Mouse (Mus musculus): ENCODE results near the gene Mvb12a. TPM values are rescaled to one million over a fixed set of nuclear protein-coding genes. Genes with fewer than 3 reads are reported as not detected.
"Not testable (repeated sequence)": the region's sequence is repeated elsewhere in the genome, so short reads cannot be mapped to it uniquely, and the experiment has no call there.

The Mvb12a gene
- polyA plus RNA-seq, 1 experiment from 2014 or later, result 126 TPM

- Histone ChIP-seq H3K4me1 (ENCODE audit: control insufficient read depth, insufficient read depth, low read length) (peaks cover 16% of the 10 kb centered on the region; the same call in 1 of the 2 replicates), H3K9me3 (ENCODE audit: control insufficient read depth, low read length) (no peaks in the 10 kb centered on the region), H3K27ac (ENCODE audit: low read length) (no peak overlapping the region), H3K4me2 (ENCODE audit: low read depth, low read length) (no peak overlapping the region), H3K9ac (ENCODE audit: low read depth, low read length) (no peak overlapping the region), H3K4me3 (ENCODE audit: low read length) (no peak overlapping the region), H3K27me3 (replicated peaks; ENCODE audit: control insufficient read depth, insufficient read depth, low read length) (peaks cover 29% of the 10 kb centered on the region), H3K36me3 (ENCODE audit: control insufficient read depth, insufficient read depth, low read length) (no peaks in the 10 kb centered on the region)
- 88% methylated on average over 4 of the region's 4 CpGs for WGBS
- ATAC-seq, result no peak
Observed at GRCm38 (mm10) chr8:71505326-71505725, 37.4 kb upstream of the Mvb12a start.

GRCm38 (mm10) chr8:71505979-71506378 lies 36.7 kb upstream of the Mvb12a start:
- H3K4me1 ChIP-seq (ENCODE audit: control insufficient read depth, insufficient read depth, low read length), result peaks cover 16% of the 10 kb centered on the region; the same call in 1 of the 2 replicates
- H3K36me3 ChIP-seq (ENCODE audit: control insufficient read depth, insufficient read depth, low read length), result no peaks in the 10 kb centered on the region
- 73% methylated on average over 4 of the region's 4 CpGs for WGBS
- H3K4me2 ChIP-seq (ENCODE audit: low read depth, low read length), result no peak overlapping the region
- no peak for ATAC-seq
- H3K27me3 ChIP-seq (replicated peaks; ENCODE audit: control insufficient read depth, insufficient read depth, low read length), result peaks cover 29% of the 10 kb centered on the region
- no peak overlapping the region for H3K4me3 ChIP-seq (ENCODE audit: low read length)
- H3K27ac ChIP-seq (ENCODE audit: low read length), result no peak overlapping the region
- H3K9ac ChIP-seq (ENCODE audit: low read depth, low read length), result no peak overlapping the region
- H3K9me3 ChIP-seq (ENCODE audit: control insufficient read depth, low read length), result no peaks in the 10 kb centered on the region

GRCm38 (mm10) chr8:71507589-71508104 lies 35.1 kb upstream of the Mvb12a start:
- Histone ChIP-seq H3K9ac (ENCODE audit: low read depth, low read length) (peak overlapping the region; percentile 57), H3K9me3 (ENCODE audit: control insufficient read depth, low read length) (no peaks in the 10 kb centered on the region), H3K27me3 (replicated peaks; ENCODE audit: control insufficient read depth, insufficient read depth, low read length) (peaks cover 29% of the 10 kb centered on the region), H3K4me3 (ENCODE audit: low read length) (peak overlapping the region; percentile 50), H3K27ac (ENCODE audit: low read length) (no peak overlapping the region), H3K4me1 (ENCODE audit: control insufficient read depth, insufficient read depth, low read length) (peaks cover 16% of the 10 kb centered on the region; the same call in 1 of the 2 replicates), H3K36me3 (ENCODE audit: control insufficient read depth, insufficient read depth, low read length) (no peaks in the 10 kb centered on the region), H3K4me2 (ENCODE audit: low read depth, low read length) (peak overlapping the region; percentile 87)
- ATAC-seq, result peak; percentile 83
- WGBS, result under 1% methylated on average over 61 of the region's 61 CpGs

- peaks cover 29% of the 10 kb centered on the region for H3K27me3 ChIP-seq (replicated peaks; ENCODE audit: control insufficient read depth, insufficient read depth, low read length)
- H3K4me2 ChIP-seq (ENCODE audit: low read depth, low read length), result no peak overlapping the region
- ATAC-seq, result no peak
- no peaks in the 10 kb centered on the region for H3K36me3 ChIP-seq (ENCODE audit: control insufficient read depth, insufficient read depth, low read length)
- peaks cover 16% of the 10 kb centered on the region; the same call in 1 of the 2 replicates for H3K4me1 ChIP-seq (ENCODE audit: control insufficient read depth, insufficient read depth, low read length)
- H3K9ac ChIP-seq (ENCODE audit: low read depth, low read length), result no peak overlapping the region
- H3K27ac ChIP-seq (ENCODE audit: low read length), result no peak overlapping the region
- no peaks in the 10 kb centered on the region for H3K9me3 ChIP-seq (ENCODE audit: control insufficient read depth, low read length)
- WGBS, result 56% methylated on average over 2 of the region's 2 CpGs
- H3K4me3 ChIP-seq (ENCODE audit: low read length), result peak overlapping the region; percentile 12; the same call in 1 of the 2 replicates
Observed at GRCm38 (mm10) chr8:71509316-71509715, 33.4 kb upstream of the Mvb12a start.

- Histone ChIP-seq H3K4me3 (ENCODE audit: low read length) (peak within 1 kb of the TSS; percentile 25), H3K4me2 (ENCODE audit: low read depth, low read length) (0 out of 2 replicates have a peak within 1 kb of the TSS, but pooled peaks have one; percentile 2), H3K27ac (ENCODE audit: low read length) (no peak within 1 kb of the TSS), H3K36me3 (ENCODE audit: control insufficient read depth, insufficient read depth, low read length) (no peaks in the 10 kb centered on the region), H3K9ac (ENCODE audit: low read depth, low read length) (peak within 1 kb of the TSS; percentile 8; the same call in 1 of the 2 replicates), H3K4me1 (ENCODE audit: control insufficient read depth, insufficient read depth, low read length) (peaks cover 16% of the 10 kb centered on the region; the same call in 1 of the 2 replicates), H3K9me3 (ENCODE audit: control insufficient read depth, low read length) (no peaks in the 10 kb centered on the region), H3K27me3 (replicated peaks; ENCODE audit: control insufficient read depth, insufficient read depth, low read length) (peaks cover 23% of the 10 kb centered on the region)
- peak; percentile 22; the same call in 1 of the 2 replicates for ATAC-seq
- 18% methylated on average over 14 of the region's 14 CpGs for WGBS
Observed at GRCm38 (mm10) chr8:71511644-71512043, 31.1 kb upstream of the Mvb12a start, which contains the start of gene Plvap. TSS of gene Plvap (minus strand) at chr8:71511752.

GRCm38 (mm10) chr8:71513018-71513754 lies 29.5 kb upstream of the Mvb12a start:
- Histone ChIP-seq H3K27ac (ENCODE audit: low read length) (no peak overlapping the region), H3K4me2 (ENCODE audit: low read depth, low read length) (no peak overlapping the region), H3K9me3 (ENCODE audit: control insufficient read depth, low read length) (no peaks in the 10 kb centered on the region), H3K9ac (ENCODE audit: low read depth, low read length) (no peak overlapping the region), H3K36me3 (ENCODE audit: control insufficient read depth, insufficient read depth, low read length) (no peaks in the 10 kb centered on the region), H3K4me3 (ENCODE audit: low read length) (no peak overlapping the region), H3K27me3 (replicated peaks; ENCODE audit: control insufficient read depth, insufficient read depth, low read length) (peaks cover 7% of the 10 kb centered on the region), H3K4me1 (ENCODE audit: control insufficient read depth, insufficient read depth, low read length) (peaks cover 9% of the 10 kb centered on the region; the same call in 1 of the 2 replicates)
- 70% methylated on average over 15 of the region's 15 CpGs for WGBS
- ATAC-seq, result no peak

GRCm38 (mm10) chr8:71515043-71515442 lies 27.7 kb upstream of the Mvb12a start:
- Histone ChIP-seq H3K27me3 (replicated peaks; ENCODE audit: control insufficient read depth, insufficient read depth, low read length) (no peaks in the 10 kb centered on the region; the same call in 1 of the 2 replicates), H3K27ac (ENCODE audit: low read length) (no peak overlapping the region), H3K4me3 (ENCODE audit: low read length) (no peak overlapping the region), H3K9me3 (ENCODE audit: control insufficient read depth, low read length) (no peaks in the 10 kb centered on the region), H3K4me2 (ENCODE audit: low read depth, low read length) (no peak overlapping the region), H3K4me1 (ENCODE audit: control insufficient read depth, insufficient read depth, low read length) (0 out of 2 replicates have a peak, but pooled peaks cover 2% of the 10 kb centered on the region), H3K36me3 (ENCODE audit: control insufficient read depth, insufficient read depth, low read length) (no peaks in the 10 kb centered on the region), H3K9ac (ENCODE audit: low read depth, low read length) (no peak overlapping the region)
- 72% methylated on average over 5 of the region's 5 CpGs for WGBS
- no peak for ATAC-seq

GRCm38 (mm10) chr8:71516786-71517185 lies 25.9 kb upstream of the Mvb12a start:
- Histone ChIP-seq H3K9me3 (ENCODE audit: control insufficient read depth, low read length) (no peaks in the 10 kb centered on the region), H3K4me3 (ENCODE audit: low read length) (no peak overlapping the region), H3K4me1 (ENCODE audit: control insufficient read depth, insufficient read depth, low read length) (0 out of 2 replicates have a peak, but pooled peaks cover 2% of the 10 kb centered on the region), H3K27me3 (replicated peaks; ENCODE audit: control insufficient read depth, insufficient read depth, low read length) (no peaks in the 10 kb centered on the region), H3K36me3 (ENCODE audit: control insufficient read depth, insufficient read depth, low read length) (no peaks in the 10 kb centered on the region), H3K27ac (ENCODE audit: low read length) (peak overlapping the region; percentile 23; the same call in 1 of the 2 replicates), H3K9ac (ENCODE audit: low read depth, low read length) (no peak overlapping the region), H3K4me2 (ENCODE audit: low read depth, low read length) (no peak overlapping the region)
- 7% methylated on average over 6 of the region's 6 CpGs for WGBS
- no peak for ATAC-seq

GRCm38 (mm10) chr8:71519037-71519825 lies 23.5 kb upstream of the Mvb12a start:
- not testable (repeated sequence) for H3K4me1 ChIP-seq (ENCODE audit: control insufficient read depth, insufficient read depth, low read length); H3K27ac ChIP-seq (ENCODE audit: low read length); H3K4me2 ChIP-seq (ENCODE audit: low read depth, low read length); ATAC-seq; H3K9me3 ChIP-seq (ENCODE audit: control insufficient read depth, low read length); H3K36me3 ChIP-seq (ENCODE audit: control insufficient read depth, insufficient read depth, low read length); H3K4me3 ChIP-seq (ENCODE audit: low read length); H3K9ac ChIP-seq (ENCODE audit: low read depth, low read length); H3K27me3 ChIP-seq (replicated peaks; ENCODE audit: control insufficient read depth, insufficient read depth, low read length)
- WGBS, result 39% methylated on average over 9 of the region's 10 CpGs
